Mouse (Mus musculus) frontal cortex, adult 2 months (tissue): Measurements from ENCODE around the gene Fthl17a. TPM values are rescaled to one million over a fixed set of nuclear protein-coding genes. Genes with fewer than 3 reads are reported as not detected.
A peak's percentile ranks its signal among the peaks of the same experiment; 100 is the strongest.

Source experiments
- DNase-seq, 2 experiments: peaks; one replicate each; pipeline ENCODE4 v3.0.0; 2022; ENCODE audit warnings: low spot score in 1 of 2; ENCODE audit errors: extremely low spot score in 1 of 2
- polyA plus RNA-seq: library from polyadenylated mRNA; depleted of rRNA; stranded (reverse); fragments of >200 nt; gene quantifications from 2 replicates; pipeline ENCODE4 v1.2.3, GENCODE M21; 2012; rRNA removed

The Fthl17a gene
- polyA plus RNA-seq: 0.78 and 3.4 TPM in 2 replicates

GRCm38 (mm10) chrX:85249379-85249778 lies at the start of gene Fthl17a:
Gene Fthl17a, plus strand, starts transcription at chrX:85249679.
- no peak for DNase-seq

- no peak for DNase-seq
Observed at GRCm38 (mm10) chrX:85207001-85207400, 42.5 kb upstream of the Fthl17a start.

GRCm38 (mm10) chrX:85226883-85227282 lies 22.6 kb upstream of the Fthl17a start:
- DNase-seq: no peak

- no peak for DNase-seq
Observed at GRCm38 (mm10) chrX:85271821-85272220, 22.3 kb downstream of the Fthl17a start.

GRCm38 (mm10) chrX:85272296-85272695 lies 22.8 kb downstream of the Fthl17a start:
- DNase-seq: no peak

GRCm38 (mm10) chrX:85289846-85290245 lies 40.4 kb downstream of the Fthl17a start:
- no peak for DNase-seq

- DNase-seq: no peak
Observed at GRCm38 (mm10) chrX:85292781-85293180, 43.3 kb downstream of the Fthl17a start.

- DNase-seq: no peak
Observed at GRCm38 (mm10) chrX:85294001-85294400, 44.5 kb downstream of the Fthl17a start.

GRCm38 (mm10) chrX:85304674-85305073 lies 55.2 kb downstream of the Fthl17a start:
- DNase-seq: no peak

- no peak for DNase-seq
Observed at GRCm38 (mm10) chrX:85318576-85318975, 69.1 kb downstream of the Fthl17a start.

- DNase-seq: peak in 1 of 2 experiments; percentile 45
Observed at GRCm38 (mm10) chrX:85319193-85319592, 69.7 kb downstream of the Fthl17a start.
